Mouse (Mus musculus): ENCODE measurements at regions not wholly inside any gene's neighbourhood (a gene's known extent, or its start where the extent isn't known, plus 50 kb on each side); places are given as distances from the start of the nearest gene placed in this dataset.
A peak's percentile ranks its signal among the peaks of the same experiment; 100 is the strongest.

DNA sequence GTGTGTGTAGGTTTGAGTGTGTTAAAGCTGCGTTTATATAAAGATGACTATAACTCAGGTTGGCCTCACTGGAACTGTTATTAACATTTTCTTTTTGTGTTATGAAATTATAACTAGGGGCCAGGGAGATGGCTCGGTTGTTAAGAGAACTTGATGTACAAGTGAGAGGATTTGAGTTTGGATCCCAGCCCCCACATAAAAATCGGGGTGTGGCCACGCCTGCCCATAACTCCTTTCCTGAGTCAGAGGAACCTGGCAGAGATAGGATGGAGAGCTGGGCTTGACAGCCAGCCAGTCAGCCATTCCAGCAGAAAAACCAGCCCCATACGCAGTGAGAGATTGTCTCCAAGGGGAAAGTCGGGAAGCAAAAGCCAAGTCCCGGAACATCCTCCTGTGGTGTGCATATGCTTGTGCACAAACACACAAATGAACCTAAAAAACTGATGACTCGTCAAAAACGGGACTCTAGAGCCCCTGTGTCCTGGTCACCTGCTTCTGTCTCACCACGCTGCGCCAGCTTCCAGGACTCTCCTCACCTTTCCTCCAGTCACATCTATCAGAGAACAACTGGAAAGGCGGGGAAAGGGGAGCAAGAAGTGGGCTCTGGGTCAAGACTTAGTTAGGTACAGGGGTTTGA is 97.8 kb downstream of the Amer3 start:
- peaks cover 33% of the 10 kb centered on the region for H3K27me3 ChIP-seq (ENCODE audit: control insufficient read depth, insufficient read depth, low read length)
- 39% methylated on average over 12 of the region's 12 CpGs for WGBS
- H3K9ac ChIP-seq (ENCODE audit: low read length) = no peak overlapping the region
- H3K4me1 ChIP-seq (ENCODE audit: control insufficient read depth in 2 of 2, insufficient read depth in 2 of 2, low read length in 2 of 2) = peaks cover 11 to 20% of the 10 kb centered on the region in 2 experiments
- ATAC-seq (ENCODE audit: insufficient number of reproducible peaks, insufficient read depth, low FRiP score, low read depth) = no peak
- peak overlapping the region in 1 of 2 experiments; percentile 59; a peak in 2 of 4 replicates for H3K4me3 ChIP-seq (ENCODE audit: control insufficient read depth in 1 of 2, insufficient read depth in 1 of 2, low read depth in 1 of 2, low read length in 2 of 2)
- H3K4me2 ChIP-seq (ENCODE audit: low read length) = peak overlapping the region; percentile 91
- no peak overlapping the region for H3K27ac ChIP-seq (replicated peaks in 1 of 2; ENCODE audit: control insufficient read depth in 1 of 2, insufficient read depth in 1 of 2, low read depth in 2 of 2, low read length in 2 of 2)
- H3K36me3 ChIP-seq (ENCODE audit: control insufficient read depth, insufficient read depth, low read length) = no peaks in the 10 kb centered on the region
- H3K9me3 ChIP-seq (ENCODE audit: control insufficient read depth, low read length) = no peaks in the 10 kb centered on the region

DNA sequence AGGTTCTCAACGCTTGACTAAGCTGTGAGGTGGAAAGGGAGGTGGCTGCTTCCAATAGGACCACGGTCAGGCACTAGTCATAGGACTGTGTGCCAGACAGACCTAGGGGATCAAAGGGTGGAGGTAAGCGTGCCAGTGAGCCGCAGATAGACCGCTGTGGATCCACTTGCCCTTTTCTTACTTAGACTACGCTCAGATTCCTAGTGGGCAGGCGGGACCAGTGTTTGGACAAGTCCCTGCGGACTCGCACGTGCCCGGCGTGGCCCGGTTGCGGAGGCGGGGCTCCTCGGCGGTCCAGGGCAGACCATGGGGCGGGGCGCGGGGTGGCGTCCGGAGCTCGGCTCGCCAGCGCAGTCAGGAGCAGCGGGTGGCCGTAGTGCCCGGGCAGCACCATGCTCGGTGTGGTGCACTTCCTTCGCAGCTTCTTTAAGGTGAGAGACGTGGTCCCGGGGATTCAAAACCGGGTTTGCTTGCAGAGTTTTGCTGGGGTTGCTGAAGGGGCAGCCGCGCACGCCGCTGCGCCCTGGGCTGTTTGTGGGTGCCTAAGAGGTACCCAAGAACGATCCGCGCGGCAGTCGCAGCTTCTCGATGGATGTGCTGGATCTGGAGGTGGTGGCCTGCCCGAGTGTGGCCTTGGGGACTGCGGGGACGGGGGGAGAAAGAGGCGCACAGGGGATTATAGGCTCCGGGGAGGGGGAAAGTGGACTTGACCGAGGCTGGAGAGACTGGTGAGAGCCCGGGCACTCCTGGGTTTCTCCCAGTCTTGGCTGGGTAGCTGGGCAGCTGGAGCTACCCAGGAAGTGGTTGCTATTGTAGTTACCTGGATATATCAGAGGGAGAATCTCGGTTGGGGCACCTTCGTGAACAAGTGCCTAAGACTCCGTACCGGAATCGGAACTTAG is 98.6 kb downstream of the Amer3 start:
- Histone ChIP-seq H3K9ac (ENCODE audit: low read length) (peak overlapping the region; percentile 70), H3K4me1 (ENCODE audit: control insufficient read depth in 2 of 2, insufficient read depth in 2 of 2, low read length in 2 of 2) (peaks cover 11 to 23% of the 10 kb centered on the region in 2 experiments), H3K27ac (replicated peaks in 1 of 2; ENCODE audit: control insufficient read depth in 1 of 2, insufficient read depth in 1 of 2, low read depth in 2 of 2, low read length in 2 of 2) (no peak overlapping the region), H3K4me2 (ENCODE audit: low read length) (peak overlapping the region; percentile 91), H3K4me3 (ENCODE audit: control insufficient read depth in 1 of 2, insufficient read depth in 1 of 2, low read depth in 1 of 2, low read length in 2 of 2) (peak overlapping the region; percentile 59 to 67), H3K36me3 (ENCODE audit: control insufficient read depth, insufficient read depth, low read length) (no peaks in the 10 kb centered on the region), H3K9me3 (ENCODE audit: control insufficient read depth, low read length) (no peaks in the 10 kb centered on the region), H3K27me3 (ENCODE audit: control insufficient read depth, insufficient read depth, low read length) (peaks cover 33% of the 10 kb centered on the region)
- WGBS = 1% methylated on average over 55 of the region's 56 CpGs
- ATAC-seq (ENCODE audit: insufficient number of reproducible peaks, insufficient read depth, low FRiP score, low read depth) = peak; percentile 32; the same call in 1 of the 2 replicates

DNA sequence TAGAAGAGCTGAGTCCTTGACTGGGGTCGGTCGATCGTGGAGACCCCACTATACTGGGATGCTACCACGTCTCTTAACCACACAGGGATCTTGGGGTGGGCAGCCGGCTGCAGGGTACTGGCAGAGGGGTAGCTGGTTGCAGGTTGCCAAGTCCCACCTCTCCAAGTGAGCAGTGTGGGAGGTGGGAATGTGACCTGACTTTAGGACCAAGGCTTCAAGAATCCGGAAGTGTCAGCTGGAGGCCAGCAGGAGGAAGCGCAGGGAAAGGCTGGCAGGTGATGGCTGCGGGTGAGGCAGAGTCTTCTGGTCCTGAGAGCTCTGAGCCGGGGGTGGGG is 99.2 kb downstream of the Amer3 start:
- H3K4me3 ChIP-seq (ENCODE audit: control insufficient read depth in 1 of 2, insufficient read depth in 1 of 2, low read depth in 1 of 2, low read length in 2 of 2) = peak overlapping the region; percentile 59 to 67
- H3K27me3 ChIP-seq (ENCODE audit: control insufficient read depth, insufficient read depth, low read length) = peaks cover 33% of the 10 kb centered on the region
- peaks cover 11 to 23% of the 10 kb centered on the region in 2 experiments for H3K4me1 ChIP-seq (ENCODE audit: control insufficient read depth in 2 of 2, insufficient read depth in 2 of 2, low read length in 2 of 2)
- H3K4me2 ChIP-seq (ENCODE audit: low read length) = peak overlapping the region; percentile 91
- no peak for ATAC-seq (ENCODE audit: insufficient number of reproducible peaks, insufficient read depth, low FRiP score, low read depth)
- peak overlapping the region; percentile 70 for H3K9ac ChIP-seq (ENCODE audit: low read length)
- WGBS = under 1% methylated on average over 8 of the region's 9 CpGs
- no peak overlapping the region for H3K27ac ChIP-seq (replicated peaks in 1 of 2; ENCODE audit: control insufficient read depth in 1 of 2, insufficient read depth in 1 of 2, low read depth in 2 of 2, low read length in 2 of 2)
- no peaks in the 10 kb centered on the region for H3K9me3 ChIP-seq (ENCODE audit: control insufficient read depth, low read length)
- no peaks in the 10 kb centered on the region for H3K36me3 ChIP-seq (ENCODE audit: control insufficient read depth, insufficient read depth, low read length)

DNA sequence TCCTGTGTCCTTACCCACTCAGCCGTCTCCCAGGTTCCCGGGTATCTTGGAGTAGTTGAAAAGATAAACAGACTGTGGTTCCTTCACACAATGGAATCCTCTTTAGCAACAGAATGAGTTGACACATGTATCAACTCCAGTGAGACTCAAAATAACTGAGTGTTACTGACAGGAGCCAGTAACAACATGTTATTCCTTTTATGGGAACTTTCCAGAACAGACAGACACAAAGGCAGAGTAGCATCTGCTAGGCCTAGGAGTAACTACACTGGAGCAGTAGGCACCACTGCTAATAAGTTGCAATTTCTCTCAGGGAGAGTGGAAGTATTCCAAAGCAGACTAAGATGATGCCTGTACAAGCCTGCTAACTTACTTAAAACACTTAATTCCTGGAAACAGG is 107.1 kb downstream of the Amer3 start:
- Histone ChIP-seq H3K27me3 (ENCODE audit: control insufficient read depth, insufficient read depth, low read length) (no peaks in the 10 kb centered on the region), H3K9me3 (ENCODE audit: control insufficient read depth, low read length) (no peaks in the 10 kb centered on the region), H3K36me3 (ENCODE audit: control insufficient read depth, insufficient read depth, low read length) (no peaks in the 10 kb centered on the region), H3K4me1 (ENCODE audit: control insufficient read depth in 2 of 2, insufficient read depth in 2 of 2, low read length in 2 of 2) (peaks cover 6 to 11% of the 10 kb centered on the region in 2 experiments), H3K9ac (ENCODE audit: low read length) (no peak overlapping the region), H3K27ac (replicated peaks in 1 of 2; ENCODE audit: control insufficient read depth in 1 of 2, insufficient read depth in 1 of 2, low read depth in 2 of 2, low read length in 2 of 2) (peak overlapping the region; percentile 36 to 57), H3K4me2 (ENCODE audit: low read length) (no peak overlapping the region), H3K4me3 (ENCODE audit: control insufficient read depth in 1 of 2, insufficient read depth in 1 of 2, low read depth in 1 of 2, low read length in 2 of 2) (no peak overlapping the region)
- no peak for ATAC-seq (ENCODE audit: insufficient number of reproducible peaks, insufficient read depth, low FRiP score, low read depth)
- 10% methylated on average over 2 of the region's 2 CpGs for WGBS

DNA sequence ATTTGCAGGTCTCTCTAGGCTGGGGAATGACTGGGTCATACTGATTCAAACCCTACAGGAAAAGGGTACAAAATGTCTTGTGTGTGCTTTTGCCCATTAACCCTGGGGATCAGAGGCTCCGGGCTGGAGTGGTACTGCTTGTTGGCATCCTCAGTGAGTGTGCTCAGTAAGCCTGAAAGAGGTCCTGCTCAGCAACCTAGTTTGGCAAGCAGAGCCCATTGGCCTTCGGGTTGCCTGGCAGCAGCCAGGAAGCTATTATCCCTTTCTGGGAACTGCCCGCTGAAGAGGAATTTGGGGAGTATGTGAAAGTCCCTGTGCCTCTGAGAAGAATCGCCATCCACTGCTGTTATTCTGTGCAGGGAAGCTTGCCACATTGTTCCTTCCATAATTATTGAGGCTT is 117.1 kb downstream of the Amer3 start:
- no peak overlapping the region for H3K27ac ChIP-seq (replicated peaks in 1 of 2; ENCODE audit: control insufficient read depth in 1 of 2, insufficient read depth in 1 of 2, low read depth in 2 of 2, low read length in 2 of 2)
- no peak overlapping the region for H3K9ac ChIP-seq (ENCODE audit: low read length)
- peaks cover 2 to 9% of the 10 kb centered on the region in 2 experiments; a peak in 3 of 4 replicates for H3K4me1 ChIP-seq (ENCODE audit: control insufficient read depth in 2 of 2, insufficient read depth in 2 of 2, low read length in 2 of 2)
- WGBS = 68% methylated on average over 4 of the region's 4 CpGs
- H3K27me3 ChIP-seq (ENCODE audit: control insufficient read depth, insufficient read depth, low read length) = no peaks in the 10 kb centered on the region
- H3K4me3 ChIP-seq (ENCODE audit: control insufficient read depth in 1 of 2, insufficient read depth in 1 of 2, low read depth in 1 of 2, low read length in 2 of 2) = no peak overlapping the region
- no peak for ATAC-seq (ENCODE audit: insufficient number of reproducible peaks, insufficient read depth, low FRiP score, low read depth)
- H3K9me3 ChIP-seq (ENCODE audit: control insufficient read depth, low read length) = no peaks in the 10 kb centered on the region
- no peaks in the 10 kb centered on the region for H3K36me3 ChIP-seq (ENCODE audit: control insufficient read depth, insufficient read depth, low read length)
- no peak overlapping the region for H3K4me2 ChIP-seq (ENCODE audit: low read length)

DNA sequence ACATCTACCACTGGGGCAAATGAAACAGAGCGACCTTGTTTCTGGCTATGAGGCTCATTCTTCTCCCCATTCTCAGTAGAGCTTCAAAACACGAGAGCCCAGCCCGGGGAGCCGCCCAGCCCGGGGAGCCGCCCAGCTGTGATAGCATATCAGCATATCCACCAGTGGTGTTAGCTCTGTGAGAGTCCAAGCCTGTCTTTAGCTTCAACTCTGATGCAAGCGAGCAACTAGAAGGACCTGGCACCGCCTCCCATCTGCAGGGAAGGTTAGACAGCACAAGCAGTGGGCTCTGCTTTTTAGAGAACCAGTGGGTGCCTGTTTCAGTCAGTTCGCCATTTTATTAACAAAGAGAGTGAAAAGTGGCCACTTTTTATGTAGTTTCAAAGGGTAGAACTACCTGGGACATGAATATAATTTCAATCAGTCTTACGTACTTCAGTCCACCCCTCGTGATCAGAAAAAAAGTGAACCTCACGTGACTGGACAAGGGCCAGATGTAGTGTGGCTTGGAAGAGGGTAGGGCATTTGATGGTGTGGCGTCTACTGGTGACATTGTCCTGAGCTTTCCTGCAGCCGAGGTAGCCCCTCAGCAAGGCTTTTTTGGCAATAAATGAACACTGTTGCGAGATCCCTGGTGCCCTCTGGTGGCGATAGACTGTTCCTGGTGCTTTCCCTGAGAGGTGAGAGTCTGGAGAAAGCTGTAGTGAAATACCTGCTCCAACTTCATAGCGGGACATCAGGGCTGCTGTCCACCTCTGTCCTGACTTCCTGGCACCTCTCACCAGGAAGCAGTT is 121.0 kb downstream of the Amer3 start:
- no peak for ATAC-seq (ENCODE audit: insufficient number of reproducible peaks, insufficient read depth, low FRiP score, low read depth)
- no peaks in the 10 kb centered on the region for H3K36me3 ChIP-seq (ENCODE audit: control insufficient read depth, insufficient read depth, low read length)
- H3K4me1 ChIP-seq (ENCODE audit: control insufficient read depth in 2 of 2, insufficient read depth in 2 of 2, low read length in 2 of 2) = peaks cover 2 to 9% of the 10 kb centered on the region in 2 experiments; a peak in 3 of 4 replicates
- no peaks in the 10 kb centered on the region for H3K27me3 ChIP-seq (ENCODE audit: control insufficient read depth, insufficient read depth, low read length)
- peak overlapping the region; percentile 57 for H3K4me2 ChIP-seq (ENCODE audit: low read length)
- H3K4me3 ChIP-seq (ENCODE audit: control insufficient read depth in 1 of 2, insufficient read depth in 1 of 2, low read depth in 1 of 2, low read length in 2 of 2) = peak overlapping the region; percentile 12 to 13; a peak in 1 of 4 replicates
- WGBS = 23% methylated on average over 17 of the region's 17 CpGs
- no peak overlapping the region for H3K9ac ChIP-seq (ENCODE audit: low read length)
- H3K27ac ChIP-seq (replicated peaks in 1 of 2; ENCODE audit: control insufficient read depth in 1 of 2, insufficient read depth in 1 of 2, low read depth in 2 of 2, low read length in 2 of 2) = 0 out of 4 replicates have a peak overlapping the region, but pooled peaks of 1 of the 2 experiments have one; percentile 4
- no peaks in the 10 kb centered on the region for H3K9me3 ChIP-seq (ENCODE audit: control insufficient read depth, low read length)

DNA sequence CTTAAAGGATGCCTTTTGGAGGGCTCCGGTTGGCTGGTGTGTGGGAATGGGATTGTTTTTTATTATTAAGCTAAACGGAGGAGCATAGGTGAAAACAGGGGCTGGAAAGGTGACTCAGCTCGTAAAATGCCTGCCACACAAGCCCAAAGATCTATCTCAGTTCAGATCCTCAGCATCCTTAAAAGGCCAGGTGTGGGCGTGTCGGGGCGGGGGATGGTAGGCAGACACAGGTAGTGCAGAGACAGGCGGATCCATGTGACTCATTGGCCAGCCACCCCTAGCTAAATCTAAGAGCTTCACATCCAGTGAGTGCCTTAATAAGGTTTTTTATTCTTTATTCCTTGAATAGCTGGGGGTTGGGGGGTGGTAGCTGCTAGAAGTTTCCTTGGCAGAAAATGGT is 122.0 kb downstream of the Amer3 start:
- Histone ChIP-seq H3K27ac (replicated peaks in 1 of 2; ENCODE audit: control insufficient read depth in 1 of 2, insufficient read depth in 1 of 2, low read depth in 2 of 2, low read length in 2 of 2) (no peak overlapping the region), H3K27me3 (ENCODE audit: control insufficient read depth, insufficient read depth, low read length) (no peaks in the 10 kb centered on the region), H3K4me1 (ENCODE audit: control insufficient read depth in 2 of 2, insufficient read depth in 2 of 2, low read length in 2 of 2) (peaks cover 2 to 9% of the 10 kb centered on the region in 2 experiments; a peak in 3 of 4 replicates), H3K4me2 (ENCODE audit: low read length) (no peak overlapping the region), H3K9me3 (ENCODE audit: control insufficient read depth, low read length) (no peaks in the 10 kb centered on the region), H3K4me3 (ENCODE audit: control insufficient read depth in 1 of 2, insufficient read depth in 1 of 2, low read depth in 1 of 2, low read length in 2 of 2) (no peak overlapping the region), H3K36me3 (ENCODE audit: control insufficient read depth, insufficient read depth, low read length) (no peaks in the 10 kb centered on the region), H3K9ac (ENCODE audit: low read length) (no peak overlapping the region)
- ATAC-seq (ENCODE audit: insufficient number of reproducible peaks, insufficient read depth, low FRiP score, low read depth) = no peak
- WGBS = 83% methylated on average over 7 of the region's 7 CpGs

Measured in heart, embryonic 14.5 days (tissue).